Mouse (Mus musculus): ENCODE data around the gene Fzr1. TPM values are rescaled to one million over a fixed set of nuclear protein-coding genes. Genes with fewer than 3 reads are reported as not detected.

The Fzr1 gene
- total and polyA plus RNA-seq, 3 experiments: 20.7 to 115 TPM; not detected in 1

GRCm38 (mm10) chr10:81409330-81409729, 31.0 kb upstream of the Fzr1 start:
- Histone ChIP-seq H3K79me2 (ENCODE audit: control insufficient read depth, insufficient read depth, low read length, poor library complexity) (no peaks in the 10 kb centered on the region), H3K4me1 (ENCODE audit: control insufficient read depth in 1 of 2, insufficient read depth in 2 of 2, low read length in 2 of 2) (peaks cover 3 to 29% of the 10 kb centered on the region in 2 experiments; a peak in 3 of 4 replicates), H3K9me3 (replicated peaks; ENCODE audit: insufficient read depth, low read length) (no peaks in the 10 kb centered on the region), H3K27me3 (ENCODE audit: control insufficient read depth in 1 of 2, insufficient read depth in 2 of 2, low read length in 2 of 2) (no peaks in the 10 kb centered on the region), H3K27ac (ENCODE audit: control insufficient read depth, low read depth, low read length) (no peak overlapping the region), H3K36me3 (ENCODE audit: control insufficient read depth in 1 of 2, insufficient read depth in 2 of 2, low read length in 2 of 2) (peaks cover 0 to 16% of the 10 kb centered on the region in 2 experiments; a peak in 2 of 4 replicates), H3K4me3 (ENCODE audit: control insufficient read depth in 1 of 2, insufficient read depth in 1 of 2, low read depth in 2 of 2, low read length in 2 of 2) (no peak overlapping the region), H3K9ac (ENCODE audit: control insufficient read depth, low read depth, low read length, poor library complexity, severe bottlenecking) (no peak overlapping the region)
- DNase-seq (ENCODE audit: low read depth, low spot score): no peak
- TF ChIP-seq JUND (IDR thresholded peaks at IDR 0.05; ENCODE audit: low read depth, low read length) (no peak), EP300 (IDR thresholded peaks at IDR 0.05; ENCODE audit: low read depth in 1 of 2, low read length in 2 of 2) (no peak), USF2 (IDR thresholded peaks at IDR 0.05; ENCODE audit: borderline replicate concordance in 1 of 2, insufficient read depth in 1 of 2, low read depth in 1 of 2, low read length in 2 of 2) (no peak)

GRCm38 (mm10) chr10:81408871-81409291, 30.6 kb upstream of the Fzr1 start:
- peaks cover 3 to 29% of the 10 kb centered on the region in 2 experiments; a peak in 3 of 4 replicates for H3K4me1 ChIP-seq (ENCODE audit: control insufficient read depth in 1 of 2, insufficient read depth in 2 of 2, low read length in 2 of 2)
- TF ChIP-seq USF1 (IDR thresholded peaks at IDR 0.05; ENCODE audit: low read depth, low read length) (no peak), CTCF (IDR thresholded peaks at IDR 0.05 in 2 of 3, conservative IDR thresholded peaks at IDR 0.05 in 1 of 3; ENCODE audit: control insufficient read depth in 1 of 3, insufficient read depth in 1 of 3, low read depth in 2 of 3, low read length in 3 of 3, poor library complexity in 1 of 3, severe bottlenecking in 1 of 3) (peak; percentile 76 to 91 (median 76)), SMC3 (IDR thresholded peaks at IDR 0.05; ENCODE audit: low read depth, low read length) (peak; percentile 68), NELFE (IDR thresholded peaks at IDR 0.05; ENCODE audit: low read depth, low read length) (no peak), ZMIZ1 (IDR thresholded peaks at IDR 0.05; ENCODE audit: low read depth, low read length) (no peak), RAD21 (IDR thresholded peaks at IDR 0.05; ENCODE audit: low read depth, low read length) (peak; percentile 23), UBTF (IDR thresholded peaks at IDR 0.05; ENCODE audit: borderline replicate concordance, insufficient read depth, low read depth, low read length) (no peak)
- no peaks in the 10 kb centered on the region for H3K27me3 ChIP-seq (ENCODE audit: control insufficient read depth in 1 of 2, insufficient read depth in 2 of 2, low read length in 2 of 2)
- H3K4me3 ChIP-seq (ENCODE audit: control insufficient read depth in 1 of 2, insufficient read depth in 1 of 2, low read depth in 2 of 2, low read length in 2 of 2): no peak overlapping the region
- no peak overlapping the region for H3K9ac ChIP-seq (ENCODE audit: control insufficient read depth, low read depth, low read length, poor library complexity, severe bottlenecking)
- H3K27ac ChIP-seq (ENCODE audit: control insufficient read depth, low read depth, low read length): no peak overlapping the region
- no peaks in the 10 kb centered on the region for H3K9me3 ChIP-seq (replicated peaks; ENCODE audit: insufficient read depth, low read length)
- H3K79me2 ChIP-seq (ENCODE audit: control insufficient read depth, insufficient read depth, low read length, poor library complexity): no peaks in the 10 kb centered on the region
- peak; percentile 74 for DNase-seq (ENCODE audit: low read depth, low spot score)
- peaks cover 0 to 16% of the 10 kb centered on the region in 2 experiments; a peak in 2 of 4 replicates for H3K36me3 ChIP-seq (ENCODE audit: control insufficient read depth in 1 of 2, insufficient read depth in 2 of 2, low read length in 2 of 2)

GRCm38 (mm10) chr10:81408424-81408729, 30.1 kb upstream of the Fzr1 start:
- peaks cover 0 to 16% of the 10 kb centered on the region in 2 experiments; a peak in 2 of 4 replicates for H3K36me3 ChIP-seq (ENCODE audit: control insufficient read depth in 1 of 2, insufficient read depth in 2 of 2, low read length in 2 of 2)
- H3K27ac ChIP-seq (ENCODE audit: control insufficient read depth, low read depth, low read length): no peak overlapping the region
- H3K9ac ChIP-seq (ENCODE audit: control insufficient read depth, low read depth, low read length, poor library complexity, severe bottlenecking): no peak overlapping the region
- TF ChIP-seq ZC3H11A (IDR thresholded peaks at IDR 0.05; ENCODE audit: low read depth, low read length): no peak
- no peak for TF ChIP-seq POLR2AphosphoS5 (IDR thresholded peaks at IDR 0.05; ENCODE audit: borderline replicate concordance, low read depth, low read length)
- 0 out of 2 replicates have a peak, but pooled peaks have one; percentile 14 for TF ChIP-seq USF1 (IDR thresholded peaks at IDR 0.05; ENCODE audit: low read depth, low read length)
- TF ChIP-seq MEF2A (IDR thresholded peaks at IDR 0.05; ENCODE audit: extremely low read depth, insufficient replicate concordance, low read depth, low read length, poor library complexity, severe bottlenecking): no peak
- no peak for TF ChIP-seq GATA1 (IDR thresholded peaks at IDR 0.05; ENCODE audit: low read depth, low read length)
- no peak for TF ChIP-seq RCOR1 (IDR thresholded peaks at IDR 0.05; ENCODE audit: low read depth, low read length)
- TF ChIP-seq CTCF (IDR thresholded peaks at IDR 0.05 in 2 of 3, conservative IDR thresholded peaks at IDR 0.05 in 1 of 3; ENCODE audit: control insufficient read depth in 1 of 3, insufficient read depth in 1 of 3, low read depth in 2 of 3, low read length in 3 of 3, poor library complexity in 1 of 3, severe bottlenecking in 1 of 3): no peak
- no peak for TF ChIP-seq MYB (IDR thresholded peaks at IDR 0.05; ENCODE audit: low read depth, low read length)
- H3K27me3 ChIP-seq (ENCODE audit: control insufficient read depth in 1 of 2, insufficient read depth in 2 of 2, low read length in 2 of 2): no peaks in the 10 kb centered on the region
- no peak overlapping the region for H3K4me3 ChIP-seq (ENCODE audit: control insufficient read depth in 1 of 2, insufficient read depth in 1 of 2, low read depth in 2 of 2, low read length in 2 of 2)
- no peaks in the 10 kb centered on the region for H3K79me2 ChIP-seq (ENCODE audit: control insufficient read depth, insufficient read depth, low read length, poor library complexity)
- no peak for DNase-seq (ENCODE audit: low read depth, low spot score)
- H3K4me1 ChIP-seq (ENCODE audit: control insufficient read depth in 1 of 2, insufficient read depth in 2 of 2, low read length in 2 of 2): peaks cover 3 to 29% of the 10 kb centered on the region in 2 experiments; a peak in 3 of 4 replicates
- H3K9me3 ChIP-seq (replicated peaks; ENCODE audit: insufficient read depth, low read length): no peaks in the 10 kb centered on the region

Measured in MEL (cell line).